In genomic region chr13:99452444-99452843, GRCm38 (mm10) we compare ENCODE assay signal across 20 mouse cellular contexts.
"Had no signal": no experiment of that assay in that cellular context is flagged by ENCODE, and none has a peak within 500 bp of the region (broad histone marks: within the 10 kb centered on the region; RNA-seq: fewer than 3 reads in every experiment).

No protein-coding gene starts in this region.

- H3K4me1 ChIP-seq: liver, embryonic 13.5 days had no signal

- H3K4me3 ChIP-seq: left cerebral cortex, adult 2 months; liver, embryonic 13.5 days; neural tube, embryonic 12.5 days; neural tube, embryonic 15.5 days had no signal

- DNase-seq: kidney, adult 18-20 months; kidney, adult 9 months; kidney, postnatal 14 days; kidney, postnatal 4 days; layer of hippocampus, adult 9-11 months; liver, embryonic 13.5 days; lung, adult 2 months; lung, postnatal 14 days; lung, postnatal 4 days; midbrain, embryonic 14.5 days; right cerebral cortex, postnatal 14 days; right cerebral cortex, postnatal 4 days; thymus, adult 2 months; thymus, postnatal 14 days; thymus, postnatal 4 days had no signal

- H3K36me3 ChIP-seq: liver, embryonic 13.5 days; neural tube, embryonic 15.5 days had no signal

- H3K9me3 ChIP-seq: liver, embryonic 13.5 days; neural tube, embryonic 12.5 days; neural tube, embryonic 15.5 days had no signal

- H3K9ac ChIP-seq: liver, embryonic 13.5 days; neural tube, embryonic 12.5 days; neural tube, embryonic 15.5 days had no signal

- ATAC-seq: intestine, embryonic 16.5 days had no signal

- H3K27ac ChIP-seq: left cerebral cortex, adult 2 months; liver, embryonic 13.5 days; neural tube, embryonic 12.5 days; neural tube, embryonic 15.5 days; stomach, postnatal 0 days had no signal

- H3K4me2 ChIP-seq: liver, embryonic 13.5 days; neural tube, embryonic 12.5 days; neural tube, embryonic 15.5 days had no signal

- H3K27me3 ChIP-seq: liver, embryonic 13.5 days; neural tube, embryonic 12.5 days; neural tube, embryonic 15.5 days had no signal
